Mouse (Mus musculus) spleen, adult 2 months (tissue): Measurements from ENCODE around the gene Fras1.

Experiments used
- CTCF ChIP-seq: fragments of 200-500 bp; IDR thresholded peaks from 2 replicates; pipeline ENCODE4 v1.5.1; 2011; ENCODE audit warnings: mild to moderate bottlenecking, inconsistent platforms; ENCODE audit not compliant: insufficient read depth, insufficient read length, insufficient replicate concordance; ENCODE audit errors: extremely low read depth
- POLR2A ChIP-seq: fragments of 200-500 bp; IDR thresholded peaks from 2 replicates; pipeline ENCODE4 v1.6.1; 2011; ENCODE audit warnings: low read depth, low read length, inconsistent platforms

DNA sequence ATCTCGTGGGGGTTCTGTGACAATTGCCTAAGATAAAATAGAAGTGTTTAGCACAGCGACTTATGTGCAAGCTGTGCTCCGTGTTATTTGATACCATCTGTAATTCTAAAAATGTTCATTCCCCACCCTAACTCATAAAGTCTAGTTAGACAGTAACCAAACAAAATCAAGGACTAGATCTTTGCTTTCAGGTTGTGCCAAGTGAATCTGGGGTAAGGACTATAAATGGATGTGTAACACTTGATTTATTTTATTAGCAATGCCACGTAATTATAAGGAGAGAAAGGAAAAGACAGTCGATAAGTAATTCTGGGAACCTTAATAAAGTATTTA lies 42.1 kb upstream of the Fras1 start:
- TF ChIP-seq CTCF (no peak), POLR2A (no peak)
